Mouse (Mus musculus): Measurements from ENCODE around the gene 1700049E17Rik2. TPM values are rescaled to one million over a fixed set of nuclear protein-coding genes. Genes with fewer than 3 reads are reported as not detected.
"Not testable (repeated sequence)": the region's sequence is repeated elsewhere in the genome, so short reads cannot be mapped to it uniquely, and the experiment has no call there.

The 1700049E17Rik2 gene
- polyA plus RNA-seq (2016; fragmentation: Nextera tagmentation; extraction: Ambion mirVana): not detected in 2 replicates

- not testable (repeated sequence) for H3K9ac ChIP-seq; H3K4me3 ChIP-seq; H3K36me3 ChIP-seq; H3K9me3 ChIP-seq; H3K27ac ChIP-seq; ATAC-seq (ENCODE audit: insufficient number of reproducible peaks, insufficient read depth, low FRiP score, low TSS enrichment); H3K4me2 ChIP-seq (replicated peaks); H3K27me3 ChIP-seq; H3K4me1 ChIP-seq
- no CpG with 5 or more reads among the region's 1 CpGs for WGBS
Observed at GRCm38 (mm10) chr14:41572911-41573310, at the start of gene 1700049E17Rik2. Gene 1700049E17Rik2 (plus strand): TSS chr14:41573211.

GRCm38 (mm10) chr14:41524695-41525094 is 48.3 kb upstream of the 1700049E17Rik2 start:
- H3K9ac ChIP-seq; H3K36me3 ChIP-seq; ATAC-seq (ENCODE audit: insufficient number of reproducible peaks, insufficient read depth, low FRiP score, low TSS enrichment); H3K4me3 ChIP-seq; H3K9me3 ChIP-seq; H3K27ac ChIP-seq; H3K4me1 ChIP-seq; H3K27me3 ChIP-seq; H3K4me2 ChIP-seq (replicated peaks): not testable (repeated sequence)
- 73% methylated on average over 1 of the region's 1 CpGs for WGBS

GRCm38 (mm10) chr14:41555483-41555882 is 17.5 kb upstream of the 1700049E17Rik2 start, which contains the start of gene Gm7970:
Gene Gm7970 (minus strand): TSS chr14:41555583.
- H3K4me1 ChIP-seq; ATAC-seq (ENCODE audit: insufficient number of reproducible peaks, insufficient read depth, low FRiP score, low TSS enrichment); H3K9ac ChIP-seq; H3K4me2 ChIP-seq (replicated peaks); H3K4me3 ChIP-seq; H3K27me3 ChIP-seq; H3K9me3 ChIP-seq; H3K27ac ChIP-seq; H3K36me3 ChIP-seq: not testable (repeated sequence)
- WGBS: no CpG with 5 or more reads among the region's 2 CpGs

- not testable (repeated sequence) for H3K27me3 ChIP-seq; H3K4me1 ChIP-seq; ATAC-seq (ENCODE audit: insufficient number of reproducible peaks, insufficient read depth, low FRiP score, low TSS enrichment); H3K36me3 ChIP-seq; H3K4me3 ChIP-seq; H3K9me3 ChIP-seq; H3K27ac ChIP-seq; H3K9ac ChIP-seq; H3K4me2 ChIP-seq (replicated peaks)
- WGBS: 93% methylated on average over 1 of the region's 1 CpGs
Observed at GRCm38 (mm10) chr14:41586346-41586745, 13.3 kb downstream of the 1700049E17Rik2 start.

- 93% methylated on average over 15 of the region's 15 CpGs for WGBS
- not testable (repeated sequence) for H3K4me3 ChIP-seq; ATAC-seq (ENCODE audit: insufficient number of reproducible peaks, insufficient read depth, low FRiP score, low TSS enrichment); H3K36me3 ChIP-seq; H3K9ac ChIP-seq; H3K27me3 ChIP-seq; H3K27ac ChIP-seq; H3K4me1 ChIP-seq; H3K9me3 ChIP-seq; H3K4me2 ChIP-seq (replicated peaks)
Observed at GRCm38 (mm10) chr14:41600935-41601334, 27.9 kb downstream of the 1700049E17Rik2 start.

- not testable (repeated sequence) for H3K4me3 ChIP-seq; H3K27ac ChIP-seq; H3K4me2 ChIP-seq (replicated peaks); ATAC-seq (ENCODE audit: insufficient number of reproducible peaks, insufficient read depth, low FRiP score, low TSS enrichment); H3K9me3 ChIP-seq; H3K27me3 ChIP-seq; H3K9ac ChIP-seq; H3K36me3 ChIP-seq; H3K4me1 ChIP-seq
- WGBS: 94% methylated on average over 1 of the region's 1 CpGs
Observed at GRCm38 (mm10) chr14:41610690-41611089, 37.7 kb downstream of the 1700049E17Rik2 start.

GRCm38 (mm10) chr14:41622535-41622934 is 49.5 kb downstream of the 1700049E17Rik2 start:
- not testable (repeated sequence) for H3K4me2 ChIP-seq (replicated peaks); H3K4me1 ChIP-seq; H3K36me3 ChIP-seq; H3K9me3 ChIP-seq; H3K27ac ChIP-seq; ATAC-seq (ENCODE audit: insufficient number of reproducible peaks, insufficient read depth, low FRiP score, low TSS enrichment); H3K9ac ChIP-seq; H3K4me3 ChIP-seq; H3K27me3 ChIP-seq
- 91% methylated on average over 4 of the region's 5 CpGs for WGBS

- not testable (repeated sequence) for ATAC-seq (ENCODE audit: insufficient number of reproducible peaks, insufficient read depth, low FRiP score, low TSS enrichment); H3K4me1 ChIP-seq; H3K4me2 ChIP-seq (replicated peaks); H3K4me3 ChIP-seq; H3K27ac ChIP-seq; H3K9me3 ChIP-seq; H3K27me3 ChIP-seq; H3K36me3 ChIP-seq; H3K9ac ChIP-seq
- WGBS: 81% methylated on average over 1 of the region's 2 CpGs
Observed at GRCm38 (mm10) chr14:41624512-41624911, 51.5 kb downstream of the 1700049E17Rik2 start, which contains the start of gene Gm3072. Gene Gm3072 (minus strand): TSS chr14:41624612.

GRCm38 (mm10) chr14:41630144-41630543 is 57.1 kb downstream of the 1700049E17Rik2 start:
- H3K4me2 ChIP-seq (replicated peaks): not testable (repeated sequence)
- 96% methylated on average over 9 of the region's 11 CpGs for WGBS

More at GRCm38 (mm10) chr14:41630144-41630543, 57.1 kb downstream of the 1700049E17Rik2 start:
- not testable (repeated sequence) for H3K27ac ChIP-seq; H3K36me3 ChIP-seq; H3K4me3 ChIP-seq; H3K4me1 ChIP-seq; ATAC-seq (ENCODE audit: insufficient number of reproducible peaks, insufficient read depth, low FRiP score, low TSS enrichment); H3K9me3 ChIP-seq; H3K27me3 ChIP-seq; H3K9ac ChIP-seq

Other genes with a start within 250 kb of the 1700049E17Rik2 start
- gene Gm5798, start 224.6 kb upstream of the 1700049E17Rik2 start, polyA plus RNA-seq (2016; fragmentation: Nextera tagmentation; extraction: Ambion mirVana): not detected in 2 replicates
- gene Gm7945, start 186.8 kb upstream of the 1700049E17Rik2 start, polyA plus RNA-seq (2016; fragmentation: Nextera tagmentation; extraction: Ambion mirVana): not detected in 2 replicates
- gene Gm6482, start 164.9 kb upstream of the 1700049E17Rik2 start, polyA plus RNA-seq (2016; fragmentation: Nextera tagmentation; extraction: Ambion mirVana): not detected in 2 replicates
- gene Gm7954, start 119.7 kb upstream of the 1700049E17Rik2 start, polyA plus RNA-seq (2016; fragmentation: Nextera tagmentation; extraction: Ambion mirVana): not detected in 2 replicates
- gene Gm3486, start 83.7 kb upstream of the 1700049E17Rik2 start, polyA plus RNA-seq (2016; fragmentation: Nextera tagmentation; extraction: Ambion mirVana): not detected in 2 replicates
- gene Gm7970, start 17.6 kb upstream of the 1700049E17Rik2 start, polyA plus RNA-seq (2016; fragmentation: Nextera tagmentation; extraction: Ambion mirVana): not detected in 2 replicates
- gene Gm3072, start 51.4 kb downstream of the 1700049E17Rik2 start, polyA plus RNA-seq (2016; fragmentation: Nextera tagmentation; extraction: Ambion mirVana): not detected in 2 replicates
- gene Gm3676, start 73.3 kb downstream of the 1700049E17Rik2 start, polyA plus RNA-seq (2016; fragmentation: Nextera tagmentation; extraction: Ambion mirVana): not detected in 2 replicates
- not detected in 2 replicates for gene Gm8068, start 128.7 kb downstream of the 1700049E17Rik2 start, polyA plus RNA-seq (2016; fragmentation: Nextera tagmentation; extraction: Ambion mirVana)
- gene Gm7929, start 177.4 kb downstream of the 1700049E17Rik2 start, polyA plus RNA-seq (2016; fragmentation: Nextera tagmentation; extraction: Ambion mirVana): not detected in 2 replicates
- not detected in 2 replicates for gene Gm47189, start 199.2 kb downstream of the 1700049E17Rik2 start, polyA plus RNA-seq (2016; fragmentation: Nextera tagmentation; extraction: Ambion mirVana)